Mouse (Mus musculus) lung, postnatal 0 days (tissue): Measurements from ENCODE around the gene Ankrd33b. TPM values are rescaled to one million over a fixed set of nuclear protein-coding genes. Genes with fewer than 3 reads are reported as not detected.

Experiments
- ATAC-seq: fragments of 200-750 bp; cut with Nextera tagmentation; 2 replicates; pipeline ENCODE4 v1.8.0; 2017; ENCODE audit warnings: moderate library complexity
- DNase-seq: peaks from one replicate; pipeline ENCODE4 v3.0.0-alpha.2; 2016; ENCODE audit warnings: low spot score
- H3K27ac ChIP-seq: fragments of 300-500 bp; sonication (generic); 2 replicates; pipeline ENCODE4 v1.5.1; 2014; ENCODE audit warnings: antibody characterized with exemption, mild to moderate bottlenecking, low read length, mixed read lengths
- H3K27me3 ChIP-seq: fragments of 300-500 bp; sonication (generic); replicated peaks from 2 replicates; pipeline ENCODE4 v1.6.1; 2014; ENCODE audit warnings: low read length, mixed read lengths; ENCODE audit not compliant: insufficient read depth
- H3K36me3 ChIP-seq: fragments of 300-500 bp; sonication (generic); 2 replicates; pipeline ENCODE4 v1.6.1; 2014; ENCODE audit warnings: low read length, mixed read lengths; ENCODE audit not compliant: insufficient read depth
- H3K4me1 ChIP-seq: fragments of 300-500 bp; sonication (generic); 2 replicates; pipeline ENCODE4 v1.6.1; 2014; ENCODE audit warnings: antibody characterized with exemption, low read depth, low read length, mixed read lengths; ENCODE audit not compliant: insufficient read depth
- H3K4me2 ChIP-seq: fragments of 300-500 bp; sonication (generic); replicated peaks from 2 replicates; pipeline ENCODE4 v1.6.1; 2014; ENCODE audit warnings: low read depth, mild to moderate bottlenecking, low read length, moderate library complexity, mixed read lengths
- H3K4me3 ChIP-seq: fragments of 300-500 bp; sonication (generic); 2 replicates; pipeline ENCODE4 v1.5.1; 2014; ENCODE audit warnings: low read depth, low read length
- H3K9ac ChIP-seq: fragments of 300-500 bp; sonication (generic); replicated peaks from 2 replicates; pipeline ENCODE4 v1.6.1; 2014; ENCODE audit warnings: low read depth, mild to moderate bottlenecking
- H3K9me3 ChIP-seq: fragments of 300-500 bp; sonication (generic); 2 replicates; pipeline ENCODE4 v1.6.1; 2016; ENCODE audit warnings: low read length, mixed read lengths
- CTCF ChIP-seq: IDR thresholded peaks from 2 replicates; pipeline ENCODE4 v1.5.1; 2016; ENCODE audit warnings: antibody characterized with exemption, mild to moderate bottlenecking
- EP300 ChIP-seq: IDR thresholded peaks from 2 replicates; pipeline ENCODE4 v1.6.1; 2016; ENCODE audit warnings: antibody characterized with exemption, mild to moderate bottlenecking, control low read depth
- WGBS: fragments of 180-500 bp; shearing (Covaris S2); extraction: QIAGEN DNeasy Blood & Tissue Kit; methylation state at CpG from one replicate; pipeline ENCODE4 v1.1.7; 2014; 5-methylcytosine and 5-hydroxymethylcytosine counted together
- polyA plus RNA-seq: library from polyadenylated mRNA; unstranded; fragments of >200 nt; fragmentation: Nextera tagmentation; extraction: Ambion mirVana; gene quantifications from 2 replicates; pipeline ENCODE4 v1.2.1, GENCODE M21; 2015

Gene Ankrd33b
- polyA plus RNA-seq, 1 experiment from 2014 or later: 19.8 TPM

DNA sequence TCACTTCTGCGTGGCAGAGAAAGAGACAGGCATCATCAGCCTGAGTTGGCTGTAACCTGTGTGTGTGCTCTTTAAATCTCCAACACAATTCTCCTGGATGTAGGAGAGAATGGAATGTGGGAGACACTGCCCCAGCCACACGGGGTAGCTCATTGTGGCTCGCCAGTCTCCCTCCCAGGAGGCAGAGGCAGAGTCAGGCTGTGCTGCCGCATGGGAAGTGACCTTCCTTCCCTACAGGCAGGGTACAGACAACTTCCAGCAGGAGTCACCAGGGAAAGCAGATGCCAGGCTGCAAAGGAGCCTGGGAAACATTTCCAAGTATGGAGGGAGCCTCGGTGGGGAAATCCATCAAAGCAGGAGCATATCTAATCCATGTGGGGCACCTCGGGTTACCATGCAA, 62.3 kb downstream of the Ankrd33b start:
- TF ChIP-seq EP300 (no peak), CTCF (no peak)
- no peak overlapping the region for H3K4me3 ChIP-seq
- H3K9ac ChIP-seq: no peak overlapping the region
- ATAC-seq (no peak), DNase-seq (no peak)
- no peak overlapping the region for H3K27ac ChIP-seq
- no peaks in the 10 kb centered on the region for H3K27me3 ChIP-seq
- H3K36me3 ChIP-seq: no peaks in the 10 kb centered on the region
- no peak overlapping the region for H3K4me2 ChIP-seq
- no peaks in the 10 kb centered on the region for H3K9me3 ChIP-seq
- WGBS: 53% methylated on average over 6 of the region's 6 CpGs
- H3K4me1 ChIP-seq: no peaks in the 10 kb centered on the region

DNA sequence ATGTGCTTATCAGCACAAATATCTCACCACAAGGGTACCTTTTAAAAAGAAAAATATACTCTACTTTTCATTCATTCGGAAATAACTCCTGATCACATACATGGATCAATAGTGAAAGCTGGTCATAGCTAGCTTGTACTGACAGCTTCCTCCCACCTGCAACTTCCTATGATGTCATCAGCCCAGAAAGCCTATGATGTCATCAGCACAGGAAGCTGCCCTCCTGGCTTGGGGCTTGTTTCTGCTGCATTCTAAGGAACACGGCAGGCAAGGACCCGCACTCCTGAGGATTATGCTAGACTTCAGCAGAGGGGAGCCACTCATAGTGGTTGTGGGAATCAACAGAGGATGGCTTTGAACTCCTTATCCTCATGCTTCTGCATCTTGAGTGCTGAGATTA, 63.2 kb downstream of the Ankrd33b start:
- no peaks in the 10 kb centered on the region for H3K4me1 ChIP-seq
- no peak overlapping the region for H3K9ac ChIP-seq
- WGBS: 70% methylated on average over 3 of the region's 3 CpGs
- H3K36me3 ChIP-seq: no peaks in the 10 kb centered on the region
- H3K4me3 ChIP-seq: no peak overlapping the region
- H3K27me3 ChIP-seq: no peaks in the 10 kb centered on the region
- H3K4me2 ChIP-seq: no peak overlapping the region
- H3K9me3 ChIP-seq: no peaks in the 10 kb centered on the region
- ATAC-seq (no peak), DNase-seq (no peak)
- no peak overlapping the region for H3K27ac ChIP-seq
- TF ChIP-seq EP300 (no peak), CTCF (no peak)

DNA sequence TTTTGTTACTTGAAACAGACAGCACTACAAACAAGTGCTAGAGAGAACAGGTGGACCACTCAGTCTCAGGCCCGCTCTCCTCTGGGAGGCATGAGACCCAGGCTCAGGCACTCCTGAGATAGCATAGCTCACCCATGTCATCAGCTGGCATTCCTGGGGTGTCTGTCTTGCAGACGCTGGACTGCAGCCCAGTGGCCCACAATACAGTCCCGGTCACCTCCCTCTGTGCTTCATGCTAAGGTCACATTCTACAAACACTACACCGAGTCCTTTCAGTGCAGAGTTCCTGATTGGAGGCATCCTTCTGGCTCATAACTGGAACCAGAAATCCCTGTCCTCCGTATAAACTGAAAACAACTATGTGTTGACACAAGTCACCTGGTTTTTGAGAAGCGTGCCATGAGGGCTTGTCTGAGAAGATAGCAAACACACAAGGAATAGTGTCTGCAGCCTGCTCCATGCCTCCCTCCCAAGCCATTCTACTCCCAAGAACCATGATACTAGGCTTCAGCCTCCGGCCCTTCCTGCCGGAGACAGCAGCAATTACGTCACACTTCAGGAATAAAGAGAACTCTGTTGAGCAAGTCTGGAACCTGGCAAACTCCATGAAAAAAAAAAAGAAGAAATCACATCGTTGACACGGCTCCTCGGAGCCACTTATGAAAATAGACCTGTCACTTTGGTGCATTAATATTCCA, 65.1 kb downstream of the Ankrd33b start:
- H3K9me3 ChIP-seq: no peaks in the 10 kb centered on the region
- no peak overlapping the region for H3K4me2 ChIP-seq
- ATAC-seq: peak; percentile 61
- no peaks in the 10 kb centered on the region for H3K4me1 ChIP-seq
- H3K4me3 ChIP-seq: no peak overlapping the region
- H3K27ac ChIP-seq: no peak overlapping the region
- TF ChIP-seq EP300: no peak
- TF ChIP-seq CTCF: no peak
- peaks cover 6% of the 10 kb centered on the region; the same call in 1 of the 2 replicates for H3K27me3 ChIP-seq
- no peak overlapping the region for H3K9ac ChIP-seq
- no peaks in the 10 kb centered on the region for H3K36me3 ChIP-seq
- DNase-seq: peak; percentile 36
- WGBS: 24% methylated on average over 12 of the region's 12 CpGs

DNA sequence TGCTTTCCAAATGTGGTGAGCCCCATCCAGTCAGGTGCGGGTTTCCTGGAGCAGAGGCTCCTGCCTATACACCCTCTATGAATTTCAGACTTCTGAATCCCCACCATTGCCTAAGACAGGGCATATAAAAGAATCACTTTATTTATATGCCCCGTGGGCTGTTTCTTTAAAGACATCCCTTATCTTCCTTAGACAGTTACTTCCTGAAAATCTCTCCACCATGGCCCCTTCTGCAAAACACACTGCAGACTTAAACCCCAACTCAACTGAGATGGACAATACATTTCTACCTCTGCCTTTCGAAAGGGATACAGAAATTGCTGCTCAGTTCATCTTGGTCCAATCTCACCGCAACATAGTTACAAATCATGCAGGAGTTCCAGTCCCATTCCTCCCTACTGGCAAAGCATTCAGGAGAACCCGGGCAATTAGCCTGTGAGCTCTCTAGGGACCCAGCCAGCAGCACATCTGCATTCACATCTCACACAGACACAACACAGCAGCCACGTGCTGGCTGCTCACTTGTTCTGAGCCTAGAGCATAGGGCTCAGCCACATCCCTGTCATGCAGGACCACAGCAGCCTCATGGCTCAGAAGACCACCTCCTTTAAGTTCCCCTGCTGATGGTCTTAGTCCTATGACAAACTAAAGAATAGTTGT, 68.1 kb downstream of the Ankrd33b start:
- DNase-seq (no peak), ATAC-seq (no peak)
- H3K4me2 ChIP-seq: no peak overlapping the region
- TF ChIP-seq EP300: no peak
- no peak for TF ChIP-seq CTCF
- H3K4me1 ChIP-seq: no peaks in the 10 kb centered on the region
- 54% methylated on average over 6 of the region's 6 CpGs for WGBS
- peaks cover 16% of the 10 kb centered on the region for H3K27me3 ChIP-seq
- no peak overlapping the region for H3K27ac ChIP-seq
- H3K36me3 ChIP-seq: no peaks in the 10 kb centered on the region
- no peak overlapping the region for H3K4me3 ChIP-seq
- no peak overlapping the region for H3K9ac ChIP-seq
- H3K9me3 ChIP-seq: no peaks in the 10 kb centered on the region

DNA sequence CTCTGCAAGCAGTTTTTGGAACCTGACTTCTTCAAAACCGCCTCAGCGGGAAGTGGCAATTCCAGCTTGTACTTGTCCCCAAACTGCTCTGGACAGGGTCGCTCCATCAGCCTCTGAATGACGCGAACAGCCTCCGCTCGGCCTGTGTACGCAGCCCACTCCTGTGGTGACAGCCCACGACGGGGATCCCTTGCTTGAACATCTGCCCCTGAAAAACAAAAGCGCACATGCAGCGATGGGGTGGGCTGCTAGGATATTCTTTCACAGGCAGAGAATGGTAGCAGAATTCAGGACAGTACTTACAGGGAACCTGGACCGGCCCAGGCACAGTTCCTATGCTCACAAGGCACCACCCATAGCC, 69.8 kb downstream of the Ankrd33b start:
- no peak for DNase-seq
- H3K36me3 ChIP-seq: no peaks in the 10 kb centered on the region
- no peak overlapping the region for H3K9ac ChIP-seq
- no peaks in the 10 kb centered on the region for H3K4me1 ChIP-seq
- ATAC-seq: no peak
- H3K9me3 ChIP-seq: no peaks in the 10 kb centered on the region
- H3K27me3 ChIP-seq: peaks cover 16% of the 10 kb centered on the region
- H3K27ac ChIP-seq: no peak overlapping the region
- TF ChIP-seq CTCF (no peak), EP300 (no peak)
- no peak overlapping the region for H3K4me2 ChIP-seq
- H3K4me3 ChIP-seq: no peak overlapping the region
- WGBS: 22% methylated on average over 13 of the region's 13 CpGs

DNA sequence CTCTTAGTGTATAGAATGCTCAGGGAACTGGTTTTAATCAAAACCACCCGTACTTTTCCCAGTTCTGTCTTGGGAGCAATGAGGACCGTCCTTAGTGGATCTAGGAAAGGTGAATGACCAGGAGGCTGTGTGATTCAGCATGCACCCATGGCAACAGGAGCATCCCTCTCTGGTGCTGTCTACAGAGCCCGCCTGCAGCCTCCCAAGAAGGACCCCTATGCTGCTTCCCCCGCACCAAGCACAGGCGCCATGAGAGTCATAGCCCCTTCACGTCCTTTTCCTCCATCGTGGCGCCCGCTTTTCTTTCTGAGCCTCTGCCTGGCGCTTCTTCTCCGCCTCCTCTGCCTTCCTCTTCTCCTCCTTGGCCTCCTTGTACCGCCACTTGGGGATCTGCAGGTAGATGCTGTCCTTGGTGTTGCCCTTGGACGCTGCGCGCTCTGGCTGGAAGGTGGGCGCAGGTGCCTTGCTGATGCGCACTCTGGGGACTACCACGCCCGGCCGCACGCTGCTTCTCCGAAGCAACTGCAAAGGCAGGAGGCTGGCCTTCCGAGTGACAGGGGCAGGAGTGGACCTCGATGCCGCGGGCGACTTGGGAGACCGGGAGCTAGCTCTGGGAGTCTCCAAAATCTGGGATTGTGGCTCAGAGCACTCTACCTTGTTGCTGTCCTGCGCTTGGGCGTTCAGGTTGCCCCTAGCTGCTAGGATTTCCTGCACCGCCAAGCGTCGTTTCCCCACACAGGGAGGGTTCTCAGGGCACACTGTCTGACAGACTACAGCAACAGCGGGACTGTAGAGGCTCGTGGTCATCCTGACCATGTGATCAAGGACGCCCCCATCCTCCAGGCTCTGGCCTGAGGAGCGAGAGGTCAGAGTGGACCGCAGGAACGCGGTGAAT, 70.4 kb downstream of the Ankrd33b start:
- no peaks in the 10 kb centered on the region for H3K36me3 ChIP-seq

More for the DNA sequence above, 70.4 kb downstream of the Ankrd33b start:
- no peak overlapping the region for H3K4me2 ChIP-seq
- H3K4me1 ChIP-seq: no peaks in the 10 kb centered on the region
- H3K9ac ChIP-seq: no peak overlapping the region
- no peak for TF ChIP-seq EP300
- TF ChIP-seq CTCF: no peak
- WGBS: 22% methylated on average over 40 of the region's 40 CpGs
- DNase-seq (no peak), ATAC-seq (no peak)
- peaks cover 16% of the 10 kb centered on the region for H3K27me3 ChIP-seq
- H3K27ac ChIP-seq: no peak overlapping the region
- H3K4me3 ChIP-seq: no peak overlapping the region
- H3K9me3 ChIP-seq: no peaks in the 10 kb centered on the region
